Mouse (Mus musculus): ENCODE measurements around the gene Ccdc102a. TPM values are rescaled to one million over a fixed set of nuclear protein-coding genes. Genes with fewer than 3 reads are reported as not detected.

The Ccdc102a gene
- polyA plus RNA-seq, 1 experiment, result 0.02 TPM

DNA sequence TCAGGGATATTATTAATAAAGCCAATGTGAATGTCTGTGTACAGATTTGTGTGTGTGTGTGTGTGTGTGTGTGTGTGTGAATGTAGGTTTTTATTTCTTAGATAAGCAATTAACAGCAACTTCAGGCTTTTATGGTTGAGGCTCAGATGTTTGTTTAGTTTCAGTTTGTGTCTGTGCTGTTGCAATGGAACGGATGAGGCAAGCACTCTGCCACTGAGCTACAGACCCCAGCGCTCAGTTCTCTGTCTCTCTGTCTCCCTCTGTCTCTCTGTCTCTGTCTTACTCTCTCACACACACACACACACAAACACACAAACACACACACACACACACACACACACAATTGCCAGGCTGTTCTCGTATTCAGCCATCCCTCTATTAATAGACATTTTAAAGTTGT is 10.3 kb upstream of the Ccdc102a start:
- no peak for TF ChIP-seq TAL1 (IDR thresholded peaks at IDR 0.05; ENCODE audit: low read length)
- TF ChIP-seq GATA1 (IDR thresholded peaks at IDR 0.05; ENCODE audit: low read length), result no peak
- H3K36me3 ChIP-seq (ENCODE audit: control insufficient read depth), result no peaks in the 10 kb centered on the region
- no peaks in the 10 kb centered on the region; the same call in 1 of the 2 replicates for H3K27me3 ChIP-seq (ENCODE audit: control insufficient read depth)
- peaks cover 5% of the 10 kb centered on the region for H3K4me1 ChIP-seq (ENCODE audit: control insufficient read depth)
- no peaks in the 10 kb centered on the region for H3K9me3 ChIP-seq (ENCODE audit: control insufficient read depth, low read length)
- no peak overlapping the region for H3K4me3 ChIP-seq (replicated peaks)

- TF ChIP-seq TAL1 (IDR thresholded peaks at IDR 0.05; ENCODE audit: low read length) (no peak), GATA1 (IDR thresholded peaks at IDR 0.05; ENCODE audit: low read length) (no peak)
- H3K27me3 ChIP-seq (ENCODE audit: control insufficient read depth), result peaks cover 18% of the 10 kb centered on the region
- H3K4me1 ChIP-seq (ENCODE audit: control insufficient read depth), result peaks cover 18% of the 10 kb centered on the region
- H3K9me3 ChIP-seq (ENCODE audit: control insufficient read depth, low read length), result no peaks in the 10 kb centered on the region
- H3K4me3 ChIP-seq (replicated peaks), result no peak within 1 kb of the TSS
- no peaks in the 10 kb centered on the region for H3K36me3 ChIP-seq (ENCODE audit: control insufficient read depth)
These were observed 5.5 kb upstream of the Ccdc102a start, which contains the start of gene Adgrg5 for GRCm38 (mm10) chr8:94923405-94923804. Gene Adgrg5, plus strand, starts transcription at chr8:94923694.

GRCm38 (mm10) chr8:94922602-94923001 is 4.7 kb upstream of the Ccdc102a start:
- peaks cover 25% of the 10 kb centered on the region for H3K4me1 ChIP-seq (ENCODE audit: control insufficient read depth)
- no peaks in the 10 kb centered on the region; the same call in 1 of the 2 replicates for H3K9me3 ChIP-seq (ENCODE audit: control insufficient read depth, low read length)
- H3K27me3 ChIP-seq (ENCODE audit: control insufficient read depth), result peaks cover 26% of the 10 kb centered on the region
- no peak overlapping the region for H3K4me3 ChIP-seq (replicated peaks)
- no peaks in the 10 kb centered on the region for H3K36me3 ChIP-seq (ENCODE audit: control insufficient read depth)
- TF ChIP-seq TAL1 (IDR thresholded peaks at IDR 0.05; ENCODE audit: low read length) (no peak), GATA1 (IDR thresholded peaks at IDR 0.05; ENCODE audit: low read length) (no peak)

DNA sequence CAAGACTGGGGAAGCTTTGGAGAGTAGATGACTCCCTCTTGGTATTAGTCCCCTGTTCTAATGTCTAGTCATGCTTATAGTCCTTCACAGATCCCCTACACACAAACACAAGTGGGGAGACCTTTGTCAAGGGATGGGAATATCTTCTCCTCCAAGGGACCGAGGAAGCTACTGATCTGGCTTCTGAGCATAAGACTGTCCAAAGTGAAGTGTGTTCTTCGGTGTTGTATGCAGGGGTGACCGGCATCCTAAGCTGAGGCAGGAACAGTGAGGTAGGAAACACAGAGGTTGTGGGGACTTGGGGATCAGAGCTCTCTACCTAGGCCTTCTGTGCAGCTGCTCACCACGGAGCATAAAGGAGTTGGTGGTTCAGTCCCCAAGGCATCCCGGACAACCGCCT is 4.3 kb upstream of the Ccdc102a start:
- no peaks in the 10 kb centered on the region; the same call in 1 of the 2 replicates for H3K9me3 ChIP-seq (ENCODE audit: control insufficient read depth, low read length)
- H3K4me1 ChIP-seq (ENCODE audit: control insufficient read depth), result peaks cover 29% of the 10 kb centered on the region
- no peak for TF ChIP-seq TAL1 (IDR thresholded peaks at IDR 0.05; ENCODE audit: low read length)
- no peak for TF ChIP-seq GATA1 (IDR thresholded peaks at IDR 0.05; ENCODE audit: low read length)
- no peak overlapping the region for H3K4me3 ChIP-seq (replicated peaks)
- H3K27me3 ChIP-seq (ENCODE audit: control insufficient read depth), result peaks cover 30% of the 10 kb centered on the region
- H3K36me3 ChIP-seq (ENCODE audit: control insufficient read depth), result no peaks in the 10 kb centered on the region

GRCm38 (mm10) chr8:94919256-94919655 is 1.4 kb upstream of the Ccdc102a start:
- H3K9me3 ChIP-seq (ENCODE audit: control insufficient read depth, low read length), result no peaks in the 10 kb centered on the region; the same call in 1 of the 2 replicates
- no peak for TF ChIP-seq TAL1 (IDR thresholded peaks at IDR 0.05; ENCODE audit: low read length)
- TF ChIP-seq GATA1 (IDR thresholded peaks at IDR 0.05; ENCODE audit: low read length), result no peak
- H3K4me1 ChIP-seq (ENCODE audit: control insufficient read depth), result peaks cover 37% of the 10 kb centered on the region
- H3K27me3 ChIP-seq (ENCODE audit: control insufficient read depth), result peaks cover 59% of the 10 kb centered on the region
- no peaks in the 10 kb centered on the region for H3K36me3 ChIP-seq (ENCODE audit: control insufficient read depth)
- H3K4me3 ChIP-seq (replicated peaks), result no peak overlapping the region

- Histone ChIP-seq H3K27me3 (ENCODE audit: control insufficient read depth) (peaks cover 78% of the 10 kb centered on the region), H3K36me3 (ENCODE audit: control insufficient read depth) (no peaks in the 10 kb centered on the region), H3K4me1 (ENCODE audit: control insufficient read depth) (peaks cover 32% of the 10 kb centered on the region), H3K9me3 (ENCODE audit: control insufficient read depth, low read length) (peaks cover 7% of the 10 kb centered on the region; the same call in 1 of the 2 replicates), H3K4me3 (replicated peaks) (peak overlapping the region; percentile 62)
- no peak for TF ChIP-seq TAL1 (IDR thresholded peaks at IDR 0.05; ENCODE audit: low read length)
- no peak for TF ChIP-seq GATA1 (IDR thresholded peaks at IDR 0.05; ENCODE audit: low read length)
These were observed 546 bp downstream of the Ccdc102a start for GRCm38 (mm10) chr8:94917352-94917751.

GRCm38 (mm10) chr8:94916960-94917324 is 956 bp downstream of the Ccdc102a start:
- Histone ChIP-seq H3K27me3 (ENCODE audit: control insufficient read depth) (peaks cover 82% of the 10 kb centered on the region), H3K36me3 (ENCODE audit: control insufficient read depth) (no peaks in the 10 kb centered on the region), H3K4me3 (replicated peaks) (peak overlapping the region; percentile 62), H3K9me3 (ENCODE audit: control insufficient read depth, low read length) (peaks cover 7% of the 10 kb centered on the region; the same call in 1 of the 2 replicates), H3K4me1 (ENCODE audit: control insufficient read depth) (peaks cover 28% of the 10 kb centered on the region)
- TF ChIP-seq TAL1 (IDR thresholded peaks at IDR 0.05; ENCODE audit: low read length) (no peak), GATA1 (IDR thresholded peaks at IDR 0.05; ENCODE audit: low read length) (no peak)

- Histone ChIP-seq H3K9me3 (ENCODE audit: control insufficient read depth, low read length) (peaks cover 7% of the 10 kb centered on the region; the same call in 1 of the 2 replicates), H3K4me1 (ENCODE audit: control insufficient read depth) (peaks cover 26% of the 10 kb centered on the region), H3K36me3 (ENCODE audit: control insufficient read depth) (no peaks in the 10 kb centered on the region), H3K27me3 (ENCODE audit: control insufficient read depth) (peaks cover 87% of the 10 kb centered on the region), H3K4me3 (replicated peaks) (no peak overlapping the region)
- TF ChIP-seq GATA1 (IDR thresholded peaks at IDR 0.05; ENCODE audit: low read length) (no peak), TAL1 (IDR thresholded peaks at IDR 0.05; ENCODE audit: low read length) (no peak)
These were observed 1.5 kb downstream of the Ccdc102a start for GRCm38 (mm10) chr8:94916311-94916959.

GRCm38 (mm10) chr8:94914701-94915101 is 3.2 kb downstream of the Ccdc102a start:
- H3K4me3 ChIP-seq (replicated peaks), result no peak overlapping the region
- peaks cover 7% of the 10 kb centered on the region; the same call in 1 of the 2 replicates for H3K9me3 ChIP-seq (ENCODE audit: control insufficient read depth, low read length)
- H3K36me3 ChIP-seq (ENCODE audit: control insufficient read depth), result no peaks in the 10 kb centered on the region
- TF ChIP-seq GATA1 (IDR thresholded peaks at IDR 0.05; ENCODE audit: low read length) (no peak), TAL1 (IDR thresholded peaks at IDR 0.05; ENCODE audit: low read length) (no peak)
- H3K4me1 ChIP-seq (ENCODE audit: control insufficient read depth), result peaks cover 26% of the 10 kb centered on the region
- peaks cover 90% of the 10 kb centered on the region for H3K27me3 ChIP-seq (ENCODE audit: control insufficient read depth)
